Mouse (Mus musculus) lung, adult 2 months (tissue): ENCODE data around the gene Tmem179.

Source experiments
- CTCF ChIP-seq: fragments of 200-500 bp; IDR thresholded peaks from 2 replicates; pipeline ENCODE4 v1.5.1; 2011; ENCODE audit warnings: mild to moderate bottlenecking, low read length, control low read depth; ENCODE audit not compliant: insufficient read depth
- POLR2A ChIP-seq: fragments of 200-500 bp; IDR thresholded peaks from 2 replicates; pipeline ENCODE4 v1.6.1; 2011; ENCODE audit warnings: low read depth, mild to moderate bottlenecking, control low read depth, low read length, borderline replicate concordance; ENCODE audit errors: extremely low read depth

DNA sequence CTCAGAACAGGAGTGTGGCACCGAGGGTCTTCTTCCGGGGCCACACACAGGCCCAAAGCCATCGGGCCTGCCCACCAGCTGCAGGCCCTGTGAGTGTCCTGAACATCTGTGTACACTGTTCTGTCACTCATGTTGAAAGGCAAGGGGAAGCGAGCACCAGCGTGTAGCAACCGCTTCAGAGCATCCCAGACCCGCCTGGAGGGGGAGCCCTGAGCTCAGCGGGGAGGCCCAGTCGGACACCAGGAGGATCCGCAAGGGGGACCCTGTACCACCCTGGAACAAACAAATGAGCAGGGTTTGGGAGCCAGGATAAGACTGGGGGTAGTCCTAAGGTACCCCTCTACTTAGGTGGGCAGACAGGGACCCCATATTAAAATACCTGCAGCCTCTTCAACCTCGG is 17.9 kb downstream of the Tmem179 start:
- TF ChIP-seq POLR2A (no peak), CTCF (no peak)
